Mouse (Mus musculus) heart, adult 8-10 months (tissue): Measurements from ENCODE around the gene Adgrf1. TPM values are rescaled to one million over a fixed set of nuclear protein-coding genes. Genes with fewer than 3 reads are reported as not detected.

Experiments
- DNase-seq: peaks from one replicate; pipeline ENCODE4 v3.0.0; 2022; ENCODE audit warnings: low spot score
- total RNA-seq, 4 experiments: library from RNA; stranded (reverse); gene quantifications; 2 replicates each; pipeline ENCODE4 v1.2.4; 2022

Gene Adgrf1
- total RNA-seq, 4 experiments from 2014 or later = not detected

DNA sequence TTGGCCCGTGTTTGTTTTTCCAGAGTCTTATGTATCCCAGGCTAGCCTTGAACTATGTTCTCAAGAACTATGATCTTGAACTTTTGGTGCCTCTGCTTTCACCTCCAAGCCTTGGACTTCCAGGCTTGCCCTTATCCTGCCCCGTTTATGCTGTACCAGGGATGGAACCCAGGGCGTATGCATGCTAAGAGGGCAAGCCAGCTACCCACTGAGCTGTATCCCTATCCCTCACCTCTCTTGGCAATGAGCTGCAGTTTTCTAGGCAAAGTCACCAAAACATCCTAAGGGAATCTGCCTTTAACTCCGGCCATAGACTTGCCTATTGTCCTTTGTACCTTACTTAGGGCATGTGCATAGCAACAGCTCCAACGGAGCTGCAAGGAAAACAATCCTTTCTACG, 92.8 kb downstream of the Adgrf1 start:
- no peak for DNase-seq

DNA sequence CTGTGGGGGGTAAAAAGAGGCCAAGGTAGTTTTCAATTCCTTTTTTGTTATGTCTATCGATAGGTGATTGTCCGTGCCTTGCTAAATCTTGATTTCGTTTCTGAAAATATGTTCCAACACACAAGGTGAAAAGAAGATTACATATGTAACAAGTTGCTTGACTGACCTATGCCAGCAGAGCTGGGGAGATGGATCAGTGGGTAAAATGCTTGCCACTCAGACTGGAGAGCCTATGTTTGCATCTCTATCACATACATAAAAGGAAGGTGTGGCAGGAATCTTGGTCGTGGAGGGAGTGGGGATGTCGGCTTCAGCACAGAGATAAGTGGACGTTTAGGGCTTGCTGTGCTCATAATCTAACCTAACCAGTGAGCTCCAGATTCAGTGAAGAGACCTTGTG, 93.8 kb downstream of the Adgrf1 start:
- DNase-seq = no peak

DNA sequence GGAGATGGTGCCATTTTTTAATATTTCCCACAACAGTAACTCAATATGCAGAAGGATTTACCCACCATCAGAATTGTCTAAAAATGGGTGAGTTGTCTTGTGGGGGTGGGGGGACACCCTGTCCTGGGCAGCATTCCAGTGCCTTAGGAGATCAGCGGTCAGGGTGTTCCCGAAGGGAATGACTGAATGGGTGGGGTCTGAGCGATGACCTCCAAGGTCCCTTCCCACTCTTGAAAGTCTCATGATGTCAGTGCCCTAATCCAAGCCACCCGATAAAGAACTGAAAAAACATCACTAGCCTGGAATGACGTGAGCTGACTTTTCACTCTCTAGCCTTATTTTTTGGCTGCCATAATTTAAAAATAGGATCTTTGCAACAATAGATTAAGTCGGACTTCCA, 95.2 kb downstream of the Adgrf1 start:
- DNase-seq = peak; percentile 69

DNA sequence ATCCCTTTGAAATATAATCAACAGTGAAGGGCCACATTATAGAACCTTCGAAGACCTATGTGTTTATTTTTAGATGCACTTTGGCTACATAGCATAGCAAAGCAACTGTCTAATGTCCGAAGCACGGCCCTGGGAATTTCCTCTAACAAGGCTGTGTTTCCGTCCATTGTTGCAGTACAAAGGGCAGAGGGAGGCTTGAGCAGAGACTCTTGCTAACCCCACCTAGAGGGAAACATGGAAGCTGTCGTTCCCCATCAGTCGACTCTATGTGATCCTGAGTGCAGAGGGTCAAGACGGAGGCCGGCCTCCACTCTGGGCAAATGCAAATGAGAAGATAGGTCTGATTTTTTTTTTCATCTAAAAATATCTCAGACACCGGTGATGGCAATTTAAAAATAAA, 96.4 kb downstream of the Adgrf1 start:
- DNase-seq = peak; percentile 83

DNA sequence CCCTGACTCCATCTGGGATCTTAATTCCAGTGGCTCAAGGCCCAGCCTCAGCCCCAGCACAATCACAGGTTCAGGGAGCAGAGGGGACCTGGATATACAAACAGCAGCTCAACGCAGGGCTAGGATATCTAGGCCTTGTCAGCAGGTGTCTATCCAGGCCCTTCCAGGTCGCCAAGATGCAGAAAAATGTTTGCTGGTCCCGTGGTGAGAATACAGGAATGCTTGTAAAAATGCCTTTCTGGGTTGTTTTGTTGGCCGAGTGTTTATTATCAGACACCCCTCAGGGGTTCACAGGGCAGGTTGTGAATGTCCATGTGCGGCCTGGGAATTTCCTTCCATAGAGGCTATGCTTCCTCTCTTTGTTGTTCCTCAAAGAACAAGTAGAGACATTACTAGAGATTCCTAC, 98.0 kb downstream of the Adgrf1 start:
- DNase-seq = no peak

DNA sequence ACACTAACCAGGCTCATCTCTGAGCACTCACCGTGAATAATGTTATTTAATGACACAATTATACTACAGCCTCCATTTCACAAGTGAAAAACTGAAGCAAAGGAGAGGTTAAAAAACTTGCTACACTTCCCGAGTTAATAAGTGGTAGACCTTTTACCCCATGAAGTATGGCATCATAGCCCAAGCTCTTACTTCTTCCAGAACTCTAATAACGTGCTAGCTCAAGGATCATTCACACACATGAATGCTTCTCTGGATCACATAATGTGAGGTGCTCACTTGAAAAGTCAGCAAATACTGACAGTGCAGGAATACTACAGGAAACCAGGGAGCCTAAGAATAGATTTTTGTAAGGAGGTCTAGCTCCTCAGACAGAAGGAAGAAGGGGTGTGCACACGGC, 102.5 kb downstream of the Adgrf1 start:
- DNase-seq = no peak

DNA sequence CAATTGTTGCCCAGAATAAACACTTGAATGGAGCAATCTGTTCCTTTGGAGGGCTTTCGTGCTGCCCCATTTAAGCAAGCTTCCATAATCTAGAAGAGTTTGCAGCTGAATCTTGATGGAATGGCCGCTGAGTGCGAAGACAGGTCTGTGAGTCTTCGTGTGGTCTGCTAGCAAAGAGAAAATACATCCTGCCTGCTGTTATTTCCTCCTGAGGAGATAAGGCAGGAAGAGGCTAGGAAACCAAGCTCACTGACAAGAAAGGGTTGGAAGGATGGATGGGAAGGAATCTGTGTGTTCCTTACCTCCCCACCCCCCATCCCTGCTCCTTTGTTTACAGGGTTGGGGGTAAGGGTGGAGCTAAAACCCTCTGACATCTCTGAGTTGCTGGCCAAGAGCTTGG, 103.9 kb downstream of the Adgrf1 start:
- no peak for DNase-seq

Other genes starting within 250 kb of the Adgrf1 start
- gene Adgrf5, start 90.1 kb downstream of the Adgrf1 start, total RNA-seq = 100 to 1,000 TPM; 195 to 206 (median 199) TPM
- not detected for gene Mep1a, start 232.5 kb downstream of the Adgrf1 start, total RNA-seq